Mouse (Mus musculus) MN1 (cell line): ENCODE measurements around the gene Atxn2.

Experiments used
- DNase-seq: peaks from one replicate; pipeline ENCODE4 v3.0.0-alpha.2; 2016; ENCODE audit warnings: low spot score

The Atxn2 gene

DNA sequence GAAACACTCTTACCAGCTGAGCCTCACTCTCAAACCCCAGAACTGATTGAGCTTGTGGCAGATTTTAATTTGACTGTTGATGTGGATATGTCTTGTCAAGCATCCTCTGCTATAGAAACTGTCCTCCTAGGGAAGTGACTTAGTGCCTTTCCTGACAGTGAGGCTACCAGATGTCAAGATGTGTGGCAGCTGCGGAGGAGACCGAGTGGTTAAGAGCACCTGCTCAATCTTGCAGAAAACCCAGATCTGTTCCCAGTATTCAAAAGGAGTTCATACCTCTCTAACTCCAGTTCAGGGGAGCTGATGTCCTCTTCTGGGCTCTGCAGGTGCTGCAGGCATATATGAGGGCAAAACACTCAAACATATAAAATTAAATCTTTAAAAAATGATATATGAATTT, 53.9 kb downstream of the Atxn2 start:
- no peak for DNase-seq

DNA sequence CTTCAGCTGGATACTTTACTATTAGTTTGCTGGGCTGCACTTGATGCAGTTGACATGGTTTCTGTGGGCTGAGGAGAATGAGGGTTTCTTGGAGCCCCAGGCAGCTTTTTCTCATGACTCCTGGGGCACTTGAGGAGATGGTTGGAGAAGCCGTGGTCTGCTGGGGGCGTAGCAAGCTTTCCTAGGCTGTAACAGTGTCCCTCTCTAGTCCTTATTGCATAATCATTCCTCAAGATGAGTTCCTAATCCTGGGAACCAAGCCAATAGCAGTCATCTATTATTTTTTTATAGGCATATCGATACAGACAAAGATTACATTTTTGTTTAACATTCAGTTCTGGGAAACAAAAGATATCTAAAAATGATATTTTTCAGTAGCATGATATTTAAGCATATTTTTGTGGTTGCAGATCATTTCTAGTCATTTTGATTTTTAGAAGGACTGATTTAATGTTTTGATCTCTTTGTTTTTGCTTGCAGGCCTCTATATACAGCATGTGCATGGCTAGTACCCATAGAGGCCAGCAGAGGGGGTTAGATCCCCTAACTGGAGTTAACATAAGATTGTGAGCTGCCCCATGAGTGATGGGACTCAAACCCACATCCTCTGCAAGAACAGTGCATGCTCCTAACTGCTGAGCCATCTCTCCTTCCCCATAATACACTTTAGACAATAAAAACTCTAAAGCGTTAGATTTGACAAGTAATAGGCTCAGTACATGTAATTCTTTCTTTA, 55.1 kb downstream of the Atxn2 start:
- no peak for DNase-seq

DNA sequence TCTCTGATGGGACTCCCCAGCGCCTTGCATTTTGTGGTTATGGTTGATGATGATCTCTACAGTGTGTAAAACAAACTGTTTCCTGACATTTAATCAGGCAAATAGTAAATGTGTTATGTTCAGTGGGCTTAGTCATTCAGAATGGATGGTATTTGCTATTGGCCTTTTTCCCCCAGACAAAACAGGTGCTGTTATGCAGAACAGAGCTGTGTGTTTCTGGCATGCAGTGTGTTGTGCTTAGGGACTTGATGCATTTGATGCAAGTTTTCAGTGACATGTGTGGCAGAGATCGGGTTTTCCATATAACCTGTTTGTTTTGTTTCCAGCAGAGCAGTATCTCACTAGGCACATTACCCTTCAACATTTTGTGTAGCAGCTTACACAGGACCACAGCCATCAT, 56.4 kb downstream of the Atxn2 start:
- DNase-seq = no peak

DNA sequence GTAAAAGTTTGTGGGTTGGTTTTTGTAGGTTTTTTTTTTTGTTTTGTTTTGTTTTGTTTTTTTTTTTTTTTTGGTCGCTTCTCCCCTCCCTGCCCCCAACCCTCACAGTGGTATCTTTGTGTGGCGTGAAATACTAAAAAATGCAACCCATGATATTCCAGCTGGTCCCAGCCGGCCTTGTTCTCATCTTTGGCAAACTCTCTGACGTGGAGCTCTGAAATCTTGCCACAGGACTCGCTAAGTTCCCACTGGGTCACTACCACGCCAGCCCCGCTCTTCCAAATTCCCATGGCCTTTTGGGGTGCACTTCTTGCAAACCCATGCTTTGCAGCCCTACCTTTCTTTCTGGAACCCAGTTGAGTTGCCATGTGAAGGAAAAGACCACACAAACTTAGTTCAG, 58.7 kb downstream of the Atxn2 start:
- DNase-seq = no peak

DNA sequence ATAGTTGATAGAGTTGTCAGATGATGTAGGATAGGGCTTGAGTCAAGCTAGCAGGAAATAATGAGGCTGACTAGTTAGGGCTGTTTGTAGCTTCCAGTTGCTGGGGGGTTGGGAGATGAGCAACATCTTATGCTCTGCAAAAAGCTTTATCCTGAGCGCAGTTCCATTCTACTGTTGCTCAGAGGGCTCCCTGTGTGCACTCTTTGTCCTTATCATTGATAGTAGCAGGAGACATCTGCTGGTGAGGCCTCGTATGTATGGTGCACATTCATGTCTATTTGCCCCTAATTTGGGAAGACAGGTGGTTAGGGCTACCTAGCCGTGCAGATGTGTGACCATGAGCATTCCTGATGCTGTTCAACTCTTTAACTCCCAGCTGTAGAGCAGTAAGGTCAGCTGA, 60.5 kb downstream of the Atxn2 start:
- no peak for DNase-seq

DNA sequence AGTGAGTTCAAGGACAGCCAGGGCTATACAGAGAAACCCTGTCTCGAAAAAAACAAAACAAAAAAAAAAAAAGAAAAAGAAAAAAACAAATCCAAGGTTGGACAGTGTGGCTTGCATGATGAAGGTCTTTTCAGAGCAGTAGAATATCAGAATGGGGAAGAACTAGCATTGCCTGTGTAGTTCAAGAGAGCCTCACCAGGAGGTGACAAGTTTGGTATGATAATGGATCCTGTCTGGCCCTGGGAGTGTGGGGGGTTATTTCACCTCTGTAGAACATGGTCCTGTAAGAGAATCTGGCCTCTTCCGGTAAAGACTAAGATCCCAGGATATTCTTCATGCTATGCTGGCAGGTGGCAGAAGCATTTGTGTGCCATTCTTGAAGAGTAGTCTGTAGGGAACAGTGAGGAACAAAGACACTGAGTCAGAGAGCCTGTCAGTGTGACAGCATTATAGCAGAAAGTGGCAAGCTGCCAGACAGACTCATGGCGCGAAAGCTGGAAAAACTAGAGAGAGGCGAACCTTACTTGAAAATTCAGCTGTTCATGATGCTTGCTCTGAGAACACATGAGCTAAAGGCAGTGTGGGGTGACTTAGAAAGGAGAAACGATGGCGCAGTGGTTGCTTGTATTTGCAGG, 67.5 kb downstream of the Atxn2 start:
- peak; percentile 27 for DNase-seq

DNA sequence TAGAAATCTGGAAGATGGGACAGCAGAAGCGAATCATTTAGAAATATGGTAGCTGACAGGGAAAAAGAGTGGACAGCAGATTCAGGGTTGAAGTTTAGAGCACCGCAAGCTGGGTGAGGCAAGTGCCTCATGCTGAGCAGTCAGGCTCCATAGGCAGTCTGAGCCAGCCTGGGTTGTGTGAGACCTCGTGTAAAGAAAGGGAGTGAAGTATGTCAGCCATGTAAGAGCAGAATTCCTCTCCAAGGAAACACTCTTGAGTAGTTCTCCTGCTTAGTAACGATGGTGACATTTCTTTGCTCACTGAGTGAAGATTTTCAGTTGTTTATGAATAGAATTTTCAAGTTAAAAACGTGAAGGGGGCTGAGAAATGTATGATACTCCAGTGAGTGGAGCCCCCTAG, 69.0 kb downstream of the Atxn2 start:
- no peak for DNase-seq

DNA sequence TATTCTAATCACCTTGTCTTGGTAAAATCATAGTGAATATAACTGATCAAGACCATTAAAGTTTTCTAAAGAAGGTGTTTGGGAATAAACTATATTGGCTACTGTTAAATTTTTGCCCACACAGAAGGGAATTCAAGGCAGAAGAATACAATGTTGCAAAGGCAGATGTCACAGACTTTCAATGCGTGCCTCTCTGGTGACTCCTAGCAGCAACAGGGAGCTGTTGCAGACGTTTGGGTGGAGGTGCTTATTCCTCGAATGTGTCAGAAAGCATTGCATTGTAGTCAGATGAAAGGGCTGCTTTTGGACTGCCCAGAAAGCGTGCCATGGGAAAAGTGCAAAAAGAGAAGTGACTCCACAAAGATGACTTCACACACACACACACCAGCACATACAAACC, 71.3 kb downstream of the Atxn2 start:
- no peak for DNase-seq

DNA sequence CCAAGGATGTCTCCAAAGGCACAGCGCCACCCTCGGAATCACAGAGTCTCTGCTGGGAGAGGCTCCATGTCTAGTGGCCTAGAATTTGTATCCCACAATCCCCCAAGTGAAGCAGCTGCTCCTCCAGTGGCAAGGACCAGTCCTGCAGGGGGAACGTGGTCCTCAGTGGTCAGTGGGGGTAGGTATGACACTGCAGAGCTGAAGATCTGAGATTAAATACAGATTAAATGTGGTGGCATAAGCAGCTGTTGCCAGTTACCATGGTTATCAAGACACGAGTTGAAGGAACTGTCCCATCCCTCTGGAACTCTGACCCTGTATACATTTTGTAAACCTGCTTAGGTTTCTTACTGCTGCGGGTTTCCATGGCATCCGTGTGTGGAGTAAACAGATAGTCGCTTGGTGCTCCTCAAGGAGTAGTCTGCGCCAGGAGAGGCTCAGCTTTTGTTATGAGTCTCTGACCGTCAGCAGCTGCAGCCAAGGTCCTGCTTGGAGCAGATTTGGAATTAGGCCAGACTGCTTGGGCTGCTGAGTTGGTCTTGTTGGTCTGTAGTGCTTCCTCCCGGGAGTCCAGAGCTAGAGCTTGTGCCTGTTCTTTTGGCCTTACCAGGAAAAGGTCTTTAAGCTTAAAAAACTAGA, 72.8 kb downstream of the Atxn2 start:
- peak; percentile 85 for DNase-seq

DNA sequence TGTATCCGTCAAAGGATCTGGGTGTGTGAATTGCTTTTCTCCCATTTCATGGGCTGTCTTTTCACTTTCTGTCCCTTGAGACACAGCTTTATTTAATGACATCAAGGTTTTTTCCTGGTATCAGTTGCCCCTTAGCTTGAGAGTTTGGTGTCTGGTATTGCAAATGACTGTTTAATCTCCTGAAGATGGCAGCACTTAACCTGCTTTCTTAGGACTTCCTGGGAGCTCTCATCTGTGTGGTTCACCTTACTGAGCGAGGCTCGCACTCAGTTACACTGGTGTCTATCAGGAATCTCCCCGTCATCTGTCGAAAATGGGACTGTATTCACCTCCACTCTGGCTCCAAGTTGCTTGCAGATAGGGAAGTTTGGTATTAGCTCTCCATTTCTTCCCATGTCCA, 79.9 kb downstream of the Atxn2 start:
- DNase-seq = no peak

DNA sequence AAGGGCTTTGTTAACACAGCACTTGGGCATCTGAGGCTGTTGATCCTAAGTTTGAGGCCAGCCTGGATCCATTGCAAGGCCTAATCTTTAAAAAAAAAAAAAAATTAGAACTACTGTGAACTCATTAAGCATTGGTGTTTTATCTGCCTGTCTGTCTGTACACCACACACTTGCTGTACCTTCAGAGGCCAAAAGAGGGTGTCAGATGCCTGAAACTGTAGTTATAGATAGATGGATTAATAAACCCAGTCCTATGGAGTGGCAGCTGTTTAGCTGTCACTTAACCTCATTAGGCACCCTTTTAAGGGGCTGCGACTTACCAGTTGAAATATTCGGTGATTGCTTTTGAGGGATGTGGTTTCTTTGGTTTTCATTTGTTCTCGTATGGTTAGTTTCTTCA, 84.7 kb downstream of the Atxn2 start:
- no peak for DNase-seq

DNA sequence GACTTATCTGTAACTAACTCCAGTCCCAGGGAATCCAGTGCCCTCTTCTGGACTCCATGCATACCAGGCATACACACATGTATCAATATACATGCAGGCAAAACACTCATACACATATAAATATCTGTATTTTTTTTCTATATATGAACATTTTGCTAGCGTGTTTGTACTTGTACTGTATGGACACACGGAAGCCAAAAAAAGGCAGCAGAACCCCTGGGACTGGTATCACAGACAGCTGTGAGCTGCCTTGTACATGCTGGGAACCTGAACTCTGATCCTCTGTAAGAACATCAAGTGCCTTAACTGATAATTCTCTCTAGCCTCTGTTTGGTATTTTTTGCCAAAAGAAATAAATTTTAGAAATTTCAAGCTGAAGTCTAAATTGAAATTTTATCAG, 87.3 kb downstream of the Atxn2 start:
- no peak for DNase-seq

DNA sequence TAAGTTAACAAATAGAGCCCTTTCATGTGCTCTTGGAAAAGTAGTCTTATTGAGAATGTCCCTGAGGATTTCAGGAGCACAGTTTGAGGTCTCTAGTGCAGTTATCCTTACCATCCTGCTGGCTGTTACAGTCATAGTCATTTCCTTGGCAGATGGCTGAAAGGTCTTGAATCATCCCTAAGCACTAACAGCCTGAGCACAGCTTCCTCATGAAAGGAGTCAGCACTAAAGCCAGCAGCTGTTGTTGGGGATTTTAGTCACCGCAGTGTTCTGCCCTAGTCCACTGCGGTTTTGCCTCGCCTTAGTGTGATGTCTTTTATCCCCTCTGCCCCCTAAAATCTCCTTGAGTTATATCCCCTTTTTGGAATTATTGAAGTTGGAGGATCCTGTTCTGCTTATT, 96.0 kb downstream of the Atxn2 start:
- DNase-seq = peak; percentile 35

DNA sequence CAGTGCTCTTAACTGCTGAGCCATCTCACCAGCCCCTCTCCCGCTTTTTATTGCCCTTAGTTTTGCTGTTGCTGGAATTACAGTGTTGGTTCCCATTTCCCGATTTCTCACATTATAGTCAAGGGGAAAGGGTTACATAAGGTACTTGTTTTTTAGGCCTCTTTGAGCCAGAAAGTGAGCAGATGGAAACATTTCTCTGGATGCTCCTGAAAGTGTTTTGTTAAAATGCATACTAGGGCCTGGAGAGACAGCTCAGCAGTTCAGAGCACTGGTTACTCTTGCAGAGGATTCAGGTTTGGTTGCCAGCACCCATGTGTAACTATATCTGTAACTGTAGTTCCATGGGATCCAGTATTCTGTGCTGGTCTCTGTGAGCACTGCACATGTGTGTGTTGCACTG, 97.1 kb downstream of the Atxn2 start:
- DNase-seq = no peak

DNA sequence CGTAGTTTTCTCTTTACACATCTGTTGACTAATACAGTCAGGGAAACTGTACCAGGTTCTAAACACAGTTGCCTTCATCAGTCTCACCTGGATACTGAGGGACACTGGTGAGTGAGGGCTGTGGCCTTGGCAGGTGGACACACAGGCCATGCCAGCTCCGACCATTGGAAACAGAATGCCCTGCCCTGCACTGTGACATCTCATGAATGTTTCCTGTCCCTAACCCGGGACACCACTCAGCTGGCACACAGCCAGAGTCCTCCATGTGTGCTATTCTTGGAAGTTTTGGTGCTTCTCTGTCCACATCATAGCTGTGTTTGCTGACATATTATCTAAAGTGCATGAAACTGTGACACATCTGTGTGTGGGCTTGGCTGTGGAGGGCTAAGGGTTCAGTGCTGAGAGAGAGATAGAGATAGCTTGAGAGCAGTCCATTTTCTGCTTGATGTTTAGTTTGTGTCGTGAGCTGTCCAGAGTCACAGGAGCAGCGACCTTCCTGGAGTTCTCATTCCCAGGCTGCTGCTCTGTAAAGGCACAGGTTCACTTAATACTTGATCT, 98.6 kb downstream of the Atxn2 start:
- peak; percentile 22 for DNase-seq

DNA sequence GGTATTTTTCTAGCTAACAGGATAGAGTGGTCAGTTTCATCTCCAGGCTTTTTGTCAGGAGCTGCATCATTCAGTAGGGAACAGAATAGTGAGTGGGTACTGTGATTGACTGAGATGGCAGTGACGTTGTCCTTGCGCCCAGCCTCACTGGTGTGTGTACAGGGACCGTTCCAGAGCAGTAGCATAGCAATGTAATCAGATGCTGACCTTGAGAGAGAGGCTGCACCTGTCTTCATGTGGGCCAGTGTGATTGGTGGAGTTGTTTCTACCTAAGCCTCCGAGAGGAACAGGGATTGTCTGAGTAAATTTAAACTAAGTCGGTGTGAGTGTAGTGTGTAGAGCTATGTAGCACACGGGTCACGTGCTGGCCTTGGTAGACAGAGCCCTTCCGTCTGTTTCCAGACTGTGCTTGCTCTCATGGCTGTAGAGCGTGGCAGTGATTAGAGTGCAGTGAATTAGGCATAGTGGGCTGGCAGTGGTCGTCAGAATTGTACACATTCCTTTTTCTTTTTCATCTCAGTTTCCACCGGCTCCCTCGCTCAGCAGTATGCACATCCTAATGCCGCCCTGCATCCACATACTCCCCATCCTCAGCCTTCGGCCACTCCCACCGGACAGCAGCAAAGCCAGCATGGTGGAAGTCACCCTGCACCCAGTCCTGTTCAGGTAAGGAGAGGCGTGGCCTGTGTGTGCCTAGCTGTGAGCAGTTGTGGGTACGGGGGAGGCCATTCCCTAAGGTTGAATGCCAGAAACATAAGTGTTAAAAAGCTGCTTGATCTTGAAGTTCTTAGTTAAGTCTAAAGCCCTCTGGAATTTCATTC, 99.4 kb downstream of the Atxn2 start:
- no peak for DNase-seq

DNA sequence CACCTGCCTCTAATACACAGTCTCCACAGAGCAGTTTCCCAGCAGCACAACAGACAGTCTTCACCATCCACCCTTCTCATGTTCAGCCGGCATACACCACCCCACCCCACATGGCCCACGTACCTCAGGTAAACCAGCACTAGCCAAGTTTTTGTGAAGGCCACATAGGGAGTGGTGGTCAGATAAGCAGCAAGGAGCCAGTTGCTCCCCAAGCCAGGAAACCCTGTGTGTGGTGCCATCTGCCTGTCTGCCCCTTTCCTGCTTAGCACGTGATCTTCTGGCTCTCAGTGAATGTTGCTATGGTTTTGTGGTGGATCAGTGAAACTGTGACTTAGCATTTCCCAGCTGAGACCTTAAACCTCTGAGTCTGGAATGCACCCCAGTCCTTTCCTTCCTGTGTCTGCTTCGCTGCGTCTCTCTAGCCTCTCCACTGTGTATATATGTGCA, 100.4 kb downstream of the Atxn2 start:
- no peak for DNase-seq

DNA sequence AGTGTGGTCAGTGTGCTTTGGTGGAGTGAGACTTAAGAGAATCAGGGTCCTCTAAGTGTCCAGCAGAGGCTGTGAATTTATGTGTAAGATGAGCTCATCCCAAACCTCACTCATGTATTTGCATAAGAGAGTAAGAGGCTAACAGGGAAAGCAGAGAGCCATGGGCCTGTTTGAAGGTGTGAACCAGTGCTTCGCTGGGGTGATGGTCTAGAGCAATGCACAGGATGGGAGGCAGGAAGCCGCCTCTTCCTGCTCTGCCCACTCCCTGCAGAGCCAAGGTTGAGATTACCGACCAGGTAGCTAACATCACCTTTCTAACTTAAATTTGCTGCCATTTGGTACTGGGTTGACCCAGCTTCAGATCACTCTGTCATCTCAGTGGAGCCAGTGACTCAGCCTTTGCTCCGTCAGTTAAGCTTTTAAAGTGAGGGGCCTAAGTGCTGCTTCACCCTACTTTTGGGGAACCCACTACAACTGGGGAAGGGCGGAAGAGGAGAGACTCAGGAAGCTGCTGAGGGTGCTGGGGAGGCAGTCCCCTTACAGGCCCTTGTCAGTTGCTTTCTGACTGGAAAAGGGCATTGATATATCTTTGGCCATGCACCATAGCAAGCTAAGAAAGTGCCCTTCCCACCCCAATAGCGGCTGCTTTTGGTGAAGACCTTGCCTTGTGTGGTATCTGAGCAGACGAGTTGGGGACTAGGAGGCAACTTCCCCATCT, 101.5 kb downstream of the Atxn2 start:
- DNase-seq = no peak

DNA sequence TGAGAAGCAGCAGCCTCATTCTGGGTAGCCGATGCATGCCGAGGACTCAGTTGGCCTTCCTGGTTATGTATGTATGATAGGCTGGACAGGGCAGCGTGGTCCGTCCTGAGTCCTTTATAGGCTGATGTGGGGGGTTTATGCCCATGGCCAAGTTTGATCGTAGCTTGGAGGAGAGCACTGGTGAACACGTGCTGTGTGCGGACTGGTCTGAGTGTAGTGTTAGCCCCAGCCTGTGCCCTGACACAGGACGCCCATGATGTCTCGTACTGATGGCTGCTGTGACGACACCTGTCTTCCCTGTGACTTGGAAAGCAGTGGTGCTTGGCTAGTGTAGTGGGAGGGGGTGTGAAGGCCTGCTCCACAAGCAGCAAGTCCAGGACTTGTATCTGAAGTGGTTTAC, 102.6 kb downstream of the Atxn2 start:
- no peak for DNase-seq

DNA sequence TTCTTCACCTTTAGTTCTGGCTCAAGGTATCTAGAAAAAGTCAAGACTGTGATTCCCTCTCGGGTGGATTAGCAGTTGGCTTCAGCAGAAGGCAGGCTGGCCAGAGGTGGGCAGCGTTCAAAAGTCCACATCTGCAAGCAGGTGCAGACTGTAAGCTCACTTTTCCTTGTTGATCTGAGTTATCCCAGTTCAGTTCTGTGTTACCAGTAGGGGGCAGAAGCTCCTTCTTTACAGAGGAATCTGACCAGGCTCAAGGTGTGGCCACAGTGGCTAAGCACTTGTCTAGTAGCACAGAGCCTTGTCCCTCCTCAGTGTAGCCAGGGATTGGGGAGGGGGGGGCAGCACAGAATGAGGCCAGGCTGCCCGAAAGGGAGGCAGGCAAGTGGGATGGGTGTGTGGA, 103.9 kb downstream of the Atxn2 start:
- DNase-seq = peak; percentile 78

DNA sequence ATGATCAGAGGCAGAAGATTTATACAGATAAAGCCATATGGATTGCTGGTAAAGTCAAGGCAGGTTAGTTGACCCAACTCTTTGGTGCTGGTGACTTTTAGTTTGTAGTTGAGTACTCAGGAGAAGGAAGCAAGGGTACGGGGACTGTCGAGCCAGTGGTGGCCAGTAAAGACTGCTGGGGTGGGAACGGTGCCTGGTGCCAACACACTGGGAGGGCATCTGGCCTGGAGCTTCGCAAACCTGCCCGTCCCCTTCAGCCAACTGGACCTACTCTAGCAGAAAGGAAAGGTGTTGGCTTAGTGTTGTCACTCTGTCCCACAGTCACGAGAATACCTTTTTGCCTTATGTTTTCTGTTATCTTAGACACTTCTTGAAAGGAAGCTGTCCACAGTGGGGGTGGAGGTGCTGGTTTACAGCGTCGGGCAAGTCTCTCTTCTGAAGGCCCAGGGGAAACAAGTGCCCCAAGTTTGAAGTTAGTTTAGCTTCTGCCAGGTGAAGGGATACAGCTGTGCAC, 104.8 kb downstream of the Atxn2 start:
- DNase-seq = no peak
